Mouse (Mus musculus) mesoderm, embryonic 11.5 days (tissue): ENCODE measurements around the gene Fuca1.
"Not testable (repeated sequence)": the region's sequence is repeated elsewhere in the genome, so short reads cannot be mapped to it uniquely, and the experiment has no call there.

ENCODE experiments used
- DNase-seq: peaks from one replicate; pipeline ENCODE4 v3.0.0-alpha.2; 2012; ENCODE audit warnings: low read depth, low spot score

The Fuca1 gene

DNA sequence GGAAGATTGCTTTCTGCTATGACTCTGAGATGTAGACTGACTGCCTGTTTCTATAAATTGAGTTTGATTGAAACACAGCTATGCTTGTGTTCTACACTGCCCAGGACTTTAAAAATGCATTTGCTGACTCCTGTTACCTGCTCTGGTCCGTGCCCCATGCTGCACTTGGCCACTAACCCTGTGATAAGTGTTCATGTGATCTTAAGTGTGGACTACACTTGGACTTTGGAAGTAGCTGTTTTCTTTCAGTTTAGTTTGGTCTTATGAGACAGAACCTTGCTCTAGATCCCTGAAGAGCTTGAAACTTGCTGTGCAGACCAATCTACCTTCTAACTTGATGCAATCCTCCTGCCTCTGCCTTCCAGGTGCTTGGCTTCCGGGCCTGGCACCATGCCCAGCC lies 3.9 kb downstream of the Fuca1 start:
- no peak for DNase-seq

DNA sequence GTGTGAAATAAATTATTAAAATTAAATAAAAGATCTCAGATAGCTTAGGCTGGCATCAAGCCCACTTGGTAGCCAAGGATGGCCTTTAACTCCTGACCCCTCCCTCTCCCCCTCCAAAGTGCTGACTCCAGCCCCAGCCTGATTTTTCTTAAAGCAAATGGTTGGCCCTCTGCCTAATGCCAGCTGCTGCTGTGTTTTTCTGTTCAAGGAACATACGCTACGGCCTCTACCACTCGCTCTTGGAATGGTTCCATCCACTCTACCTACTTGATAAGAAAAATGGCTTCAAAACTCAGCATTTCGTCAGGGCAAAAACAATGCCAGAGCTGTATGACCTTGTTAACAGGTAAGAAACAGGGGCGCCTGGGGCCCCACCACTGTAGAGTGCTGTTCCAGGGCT lies 4.8 kb downstream of the Fuca1 start:
- no peak for DNase-seq

GRCm38 (mm10) chr4:135926195-135926808 lies 5.8 kb downstream of the Fuca1 start:
- no peak for DNase-seq

GRCm38 (mm10) chr4:135926861-135927260 lies 6.3 kb downstream of the Fuca1 start:
- DNase-seq: no peak

GRCm38 (mm10) chr4:135928376-135928775 lies 7.8 kb downstream of the Fuca1 start:
- DNase-seq: no peak

GRCm38 (mm10) chr4:135929405-135929804 lies 8.9 kb downstream of the Fuca1 start:
- no peak for DNase-seq

DNA sequence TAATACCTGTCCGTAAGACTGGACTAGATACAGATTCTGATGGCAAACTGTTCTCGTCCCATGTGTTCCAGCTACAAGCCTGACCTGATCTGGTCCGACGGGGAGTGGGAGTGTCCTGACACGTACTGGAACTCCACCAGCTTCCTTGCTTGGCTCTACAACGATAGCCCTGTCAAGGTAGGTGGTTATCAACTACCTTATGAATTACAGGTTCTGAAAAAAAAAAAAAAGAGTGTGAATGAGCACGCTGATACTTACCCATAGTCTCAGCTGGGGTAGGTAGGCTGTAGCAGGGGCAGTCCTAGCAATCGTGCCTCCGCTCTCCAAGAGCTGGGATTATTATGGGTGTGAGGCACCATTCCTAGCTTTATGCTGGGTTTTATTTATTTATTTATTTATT lies 9.3 kb downstream of the Fuca1 start:
- DNase-seq: no peak

- no peak for DNase-seq
These were observed 9.7 kb downstream of the Fuca1 start for GRCm38 (mm10) chr4:135930239-135930638.

- DNase-seq: peak; percentile 30
These were observed 11.3 kb downstream of the Fuca1 start for GRCm38 (mm10) chr4:135931832-135932231.

GRCm38 (mm10) chr4:135934708-135935500 lies 14.4 kb downstream of the Fuca1 start:
- DNase-seq: peak; percentile 12

DNA sequence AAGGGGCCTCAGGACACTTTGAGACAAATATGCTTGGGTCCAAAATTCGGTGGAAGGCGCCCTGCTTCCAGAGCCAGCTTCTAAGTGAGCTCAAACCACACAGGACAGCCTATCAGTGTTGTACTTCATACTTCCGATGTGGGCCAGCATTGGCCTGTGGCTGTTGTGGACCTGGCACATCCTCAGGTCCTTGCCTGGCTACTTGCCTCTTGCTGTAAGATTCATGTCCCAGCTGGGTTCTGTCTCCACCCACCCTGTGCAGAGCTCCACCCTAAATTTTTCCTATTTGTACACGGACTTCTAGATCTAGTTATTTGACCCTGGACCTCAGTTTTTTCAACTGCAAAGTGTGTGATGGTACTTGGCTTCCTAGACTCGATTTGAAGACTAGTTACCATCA lies 15.0 kb downstream of the Fuca1 start:
- DNase-seq: no peak

- DNase-seq: no peak
These were observed 18.3 kb downstream of the Fuca1 start for GRCm38 (mm10) chr4:135938858-135939257.

DNA sequence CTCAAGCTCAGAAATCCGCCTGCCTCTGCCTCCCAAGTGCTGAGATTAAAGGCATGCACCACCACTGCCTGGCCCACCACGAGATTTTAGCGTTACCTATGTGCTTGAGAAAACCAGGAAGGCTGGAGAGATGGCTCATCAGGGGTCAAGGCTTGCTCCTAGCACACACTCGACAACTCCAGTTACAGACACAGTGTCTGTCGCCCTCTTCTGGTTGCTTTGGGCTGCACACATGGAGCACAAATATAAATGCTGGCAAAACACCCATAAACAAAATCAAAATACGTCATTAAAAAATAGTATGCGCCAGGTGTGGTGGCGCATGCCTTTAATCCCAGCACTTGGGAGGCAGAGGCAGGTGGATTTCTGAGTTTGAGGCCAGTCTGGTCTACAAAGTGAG lies 20.5 kb downstream of the Fuca1 start:
- not testable (repeated sequence) for DNase-seq

GRCm38 (mm10) chr4:135942193-135942592 lies 21.7 kb downstream of the Fuca1 start:
- DNase-seq: no peak

- DNase-seq: no peak
These were observed 22.9 kb downstream of the Fuca1 start for GRCm38 (mm10) chr4:135943389-135943788.

DNA sequence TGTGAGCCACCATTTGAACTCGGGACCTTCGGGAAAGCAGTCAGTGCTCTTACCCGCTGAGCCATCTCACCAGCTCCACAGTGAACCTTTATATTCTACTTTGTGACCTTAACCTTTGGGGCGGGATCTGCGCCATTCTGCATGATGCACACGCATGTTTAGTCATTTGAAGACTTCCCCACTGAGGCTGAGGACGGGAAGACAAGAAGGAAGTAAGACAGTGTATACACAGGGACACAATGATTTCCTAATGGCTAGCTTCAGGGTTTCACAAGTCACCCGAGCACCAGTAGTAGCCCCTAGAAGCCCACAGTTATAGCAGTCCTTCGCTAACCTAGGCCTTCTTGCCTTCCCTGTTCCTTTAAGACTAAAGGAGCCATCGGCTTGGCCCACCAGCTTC lies 25.2 kb downstream of the Fuca1 start:
- DNase-seq: no peak

- peak; percentile 94 for DNase-seq
These were observed 25.7 kb downstream of the Fuca1 start, which contains the start of gene Hmgcl for GRCm38 (mm10) chr4:135946278-135946658. Hmgcl (plus strand) TSS chr4:135946448.

GRCm38 (mm10) chr4:135946659-135947301 lies 26.2 kb downstream of the Fuca1 start:
- DNase-seq: no peak

DNA sequence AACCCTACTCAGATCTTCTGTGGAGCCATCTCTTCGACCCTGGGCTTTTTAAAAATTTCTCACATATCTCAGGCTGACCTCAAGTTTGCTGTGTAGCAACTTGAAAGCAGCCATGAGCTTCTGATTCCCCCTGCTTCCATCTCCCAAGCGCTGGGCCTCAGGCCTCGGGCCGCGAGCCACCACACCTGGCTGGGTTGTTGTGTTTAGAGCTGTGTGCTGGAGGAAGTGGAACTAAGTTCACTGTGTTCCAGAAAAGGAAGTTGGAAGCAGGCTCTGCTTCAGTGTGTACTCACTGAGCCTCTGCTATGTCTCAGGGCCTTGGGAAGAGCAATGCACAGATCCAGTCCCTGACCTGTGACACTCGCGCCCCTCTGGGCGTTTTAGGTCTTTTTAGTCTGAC lies 27.6 kb downstream of the Fuca1 start:
- DNase-seq: no peak

GRCm38 (mm10) chr4:135949475-135949874 lies 28.9 kb downstream of the Fuca1 start:
- no peak for DNase-seq

GRCm38 (mm10) chr4:135949911-135950310 lies 29.4 kb downstream of the Fuca1 start:
- DNase-seq: no peak

GRCm38 (mm10) chr4:135950365-135950764 lies 29.8 kb downstream of the Fuca1 start:
- DNase-seq: no peak

DNA sequence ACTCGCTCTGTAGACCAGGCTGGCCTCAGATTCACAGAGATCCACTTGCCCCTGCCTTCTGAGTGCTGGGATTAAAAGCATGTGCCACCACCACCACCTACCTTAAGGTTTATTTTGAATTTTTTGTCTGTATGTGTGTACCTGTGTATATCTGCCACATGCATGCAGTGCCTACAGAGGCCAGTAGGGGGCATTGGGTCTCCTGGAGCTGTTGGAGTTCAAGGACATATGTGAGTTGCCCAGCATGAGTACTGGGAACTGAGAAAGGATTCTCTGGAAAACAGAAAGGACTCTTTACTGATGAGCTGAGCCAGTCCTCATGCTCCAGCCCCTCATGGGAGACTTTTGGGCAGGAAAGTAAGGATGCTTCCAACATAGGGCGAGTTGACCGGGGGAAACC lies 31.0 kb downstream of the Fuca1 start:
- no peak for DNase-seq
